Mouse (Mus musculus): Measurements from ENCODE around the gene Ddx4.

- TF ChIP-seq CTCF (IDR thresholded peaks at IDR 0.05; ENCODE audit: insufficient read depth, low read depth, low read length) (no peak), POLR2A (IDR thresholded peaks at IDR 0.05; ENCODE audit: insufficient read depth, low read depth, low read length) (no peak)
Observed at GRCm38 (mm10) chr13:112584556-112585237, 67.6 kb downstream of the Ddx4 start.

Data from olfactory bulb, adult 2 months (tissue).